Mouse (Mus musculus): ENCODE data around the gene Cyp2j5. TPM values are rescaled to one million over a fixed set of nuclear protein-coding genes. Genes with fewer than 3 reads are reported as not detected.

The Cyp2j5 gene
- total RNA-seq, 2 experiments from 2014 or later, result not detected

Other genes with a start within 250 kb of the Cyp2j5 start
- not detected for gene Cyp2j8, start 156.8 kb downstream of the Cyp2j5 start, total RNA-seq (2021)
- 1 to 10 TPM; 3.7 to 4.8 TPM for gene Cyp2j6, start 110.5 kb downstream of the Cyp2j5 start, total RNA-seq (2021)
- gene Cyp2j9, start 72.6 kb downstream of the Cyp2j5 start, total RNA-seq (2021), result 1 to 10 TPM in 1 of 2 experiments, under 1 TPM in 1; 0.68 to 1.3 TPM
- gene Gm12695, start 121.0 kb upstream of the Cyp2j5 start, total RNA-seq (2021), result not detected

Measured in heart, postnatal 14 days (tissue).